Mouse (Mus musculus) cerebellum, postnatal 25 days (tissue): ENCODE measurements around the gene Frmd4b.

Source experiments
- DNase-seq, 2 experiments: peaks; one replicate each; pipeline ENCODE4 v3.0.0; 2021; ENCODE audit warnings: mixed read lengths in 2 of 2

Gene Frmd4b

GRCm38 (mm10) chr6:97309161-97309560 is 308.2 kb downstream of the Frmd4b start:
- no peak for DNase-seq

GRCm38 (mm10) chr6:97308562-97308961 is 308.8 kb downstream of the Frmd4b start:
- DNase-seq = no peak

GRCm38 (mm10) chr6:97307231-97307630 is 310.1 kb downstream of the Frmd4b start:
- no peak for DNase-seq

GRCm38 (mm10) chr6:97306351-97306750 is 311.0 kb downstream of the Frmd4b start:
- no peak for DNase-seq

- DNase-seq = no peak
Measured at GRCm38 (mm10) chr6:97305491-97305890, 311.9 kb downstream of the Frmd4b start.

GRCm38 (mm10) chr6:97305010-97305409 is 312.3 kb downstream of the Frmd4b start:
- peak; percentile 67 to 68 for DNase-seq

- peak in 1 of 2 experiments; percentile 46 for DNase-seq
Measured at GRCm38 (mm10) chr6:97303277-97304109, 313.8 kb downstream of the Frmd4b start.

GRCm38 (mm10) chr6:97302303-97302702 is 315.0 kb downstream of the Frmd4b start:
- DNase-seq = no peak

- DNase-seq = no peak
Measured at GRCm38 (mm10) chr6:97300659-97301058, 316.7 kb downstream of the Frmd4b start.

- DNase-seq = no peak
Measured at GRCm38 (mm10) chr6:97300180-97300579, 317.2 kb downstream of the Frmd4b start.

GRCm38 (mm10) chr6:97297151-97297550 is 320.2 kb downstream of the Frmd4b start:
- no peak for DNase-seq

- no peak for DNase-seq
Measured at GRCm38 (mm10) chr6:97295866-97296527, 321.3 kb downstream of the Frmd4b start.

GRCm38 (mm10) chr6:97295416-97295815 is 321.9 kb downstream of the Frmd4b start:
- no peak for DNase-seq

- no peak for DNase-seq
Measured at GRCm38 (mm10) chr6:97293667-97294569, 323.4 kb downstream of the Frmd4b start.

- no peak for DNase-seq
Measured at GRCm38 (mm10) chr6:97292894-97293293, 324.4 kb downstream of the Frmd4b start.

GRCm38 (mm10) chr6:97292096-97292495 is 325.2 kb downstream of the Frmd4b start:
- no peak for DNase-seq

GRCm38 (mm10) chr6:97291159-97291908 is 326.0 kb downstream of the Frmd4b start:
- DNase-seq = peak in 1 of 2 experiments; percentile 29

GRCm38 (mm10) chr6:97290687-97291086 is 326.7 kb downstream of the Frmd4b start:
- no peak for DNase-seq

GRCm38 (mm10) chr6:97289838-97290237 is 327.5 kb downstream of the Frmd4b start:
- no peak for DNase-seq

- no peak for DNase-seq
Measured at GRCm38 (mm10) chr6:97289316-97289820, 328.0 kb downstream of the Frmd4b start.

GRCm38 (mm10) chr6:97288047-97288855 is 329.1 kb downstream of the Frmd4b start:
- DNase-seq = no peak
